Mouse (Mus musculus) lung, adult 18-20 months (tissue): ENCODE results near the gene Slc45a3.

Experiments
- DNase-seq, 2 experiments: peaks; one replicate each; pipeline ENCODE4 v3.0.0; 2022; ENCODE audit warnings: mixed read lengths in 2 of 2

Slc45a3 gene

DNA sequence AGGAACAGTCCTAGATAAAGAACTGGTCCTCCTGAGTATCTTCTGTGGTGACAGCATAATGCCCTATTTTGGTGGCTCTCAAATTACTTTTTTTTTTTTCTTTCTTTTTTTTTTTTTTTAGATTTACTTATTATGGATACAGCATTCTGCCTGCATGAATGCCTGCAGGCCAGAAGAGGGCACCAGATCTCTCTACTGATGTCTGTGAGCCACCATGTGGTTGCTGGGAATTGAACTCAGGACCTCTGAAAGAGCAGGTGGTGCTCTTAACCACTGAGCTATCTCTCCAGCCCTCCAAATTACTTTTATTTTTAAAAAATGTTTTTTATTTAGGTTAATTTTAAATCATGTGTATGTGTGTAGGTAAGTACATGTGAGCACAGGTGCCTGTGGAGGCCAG lies 37.7 kb downstream of the Slc45a3 start:
- DNase-seq = no peak

DNA sequence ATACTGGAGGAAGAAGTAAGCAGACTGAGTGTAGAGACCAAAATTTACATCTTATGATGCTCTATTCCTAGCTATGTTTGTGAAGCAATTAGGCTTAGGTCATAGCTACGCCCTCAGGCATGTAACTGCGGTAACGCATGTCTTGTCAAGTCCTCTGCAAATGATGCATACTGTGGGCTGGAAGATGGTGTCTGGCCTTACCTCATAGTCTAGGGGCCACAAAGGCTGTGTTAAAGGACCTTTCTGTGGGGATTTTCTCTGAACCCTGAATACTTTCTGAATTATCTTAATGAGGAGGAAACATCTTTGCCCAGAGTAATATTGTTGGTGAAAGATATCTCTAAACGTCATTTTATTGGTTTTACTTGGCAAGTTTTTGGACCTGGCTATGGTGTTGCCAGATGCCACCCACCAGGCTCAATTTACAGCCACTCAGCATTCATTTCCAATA lies 39.1 kb downstream of the Slc45a3 start:
- DNase-seq = no peak

- DNase-seq = no peak
Observed at GRCm38 (mm10) chr1:132003111-132003510, 40.3 kb downstream of the Slc45a3 start.

DNA sequence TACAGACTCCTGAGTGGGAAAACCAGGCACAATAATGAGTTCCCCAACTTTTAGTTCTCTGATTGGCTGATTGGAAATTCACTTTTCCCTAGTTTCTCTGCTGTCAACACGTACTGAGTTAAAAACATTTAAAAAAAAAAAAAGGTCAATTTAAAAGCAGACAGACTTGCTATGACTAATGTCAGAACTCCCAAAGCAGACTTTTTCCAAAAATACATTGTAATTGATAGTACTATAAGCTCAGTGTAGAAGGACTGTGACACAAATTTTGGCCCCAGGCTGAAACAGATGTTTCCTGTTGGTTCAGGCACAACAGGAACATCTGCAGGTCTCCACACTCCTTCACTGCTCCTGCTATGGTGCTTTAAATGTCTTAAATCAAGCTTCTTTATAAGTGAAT lies 41.0 kb downstream of the Slc45a3 start:
- DNase-seq = no peak

- DNase-seq = no peak
Observed at GRCm38 (mm10) chr1:132004574-132005180, 41.9 kb downstream of the Slc45a3 start.

- no peak for DNase-seq
Observed at GRCm38 (mm10) chr1:132005466-132005865, 42.7 kb downstream of the Slc45a3 start.

DNA sequence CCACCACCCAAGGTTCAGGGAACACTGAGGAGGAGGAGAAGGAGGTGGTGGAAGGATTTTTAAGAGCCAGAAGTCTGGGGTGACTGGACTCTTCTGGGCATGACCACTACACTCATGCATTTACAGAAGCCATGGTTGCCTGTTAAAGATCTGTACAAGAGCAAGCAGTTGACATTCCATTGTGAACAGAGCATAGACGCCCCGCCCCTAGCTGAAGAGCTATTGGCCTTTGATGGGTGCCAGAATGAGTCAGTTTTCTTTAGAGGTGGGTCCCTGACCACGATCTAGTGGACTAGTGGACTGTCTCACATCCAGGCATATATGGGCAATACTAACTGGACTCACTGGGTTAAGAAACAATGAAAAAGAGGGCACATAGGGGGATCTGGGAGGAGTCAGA lies 43.3 kb downstream of the Slc45a3 start:
- DNase-seq = peak; percentile 58 to 64

DNA sequence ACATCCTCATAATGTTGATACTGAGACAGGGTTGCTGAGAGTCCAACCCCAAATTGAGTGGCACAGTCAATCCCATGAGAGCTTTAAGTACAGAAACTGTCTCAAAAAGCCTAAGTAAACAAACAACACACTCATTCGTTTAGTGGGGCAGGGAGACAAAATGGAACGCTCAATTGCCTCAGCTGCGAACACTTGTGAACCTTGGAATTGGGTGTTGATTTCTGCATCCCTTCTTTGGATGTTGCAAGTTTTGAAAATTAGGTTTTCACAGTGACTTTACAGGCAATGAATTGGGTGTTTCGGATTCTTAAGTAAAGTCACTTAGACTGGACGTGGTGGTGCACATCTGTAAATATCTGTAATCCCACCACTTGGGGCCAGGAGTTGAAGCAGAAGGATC lies 44.0 kb downstream of the Slc45a3 start:
- peak in 1 of 2 experiments; percentile 32 for DNase-seq

- DNase-seq = peak; percentile 93 to 95
Observed at GRCm38 (mm10) chr1:132007282-132007815, 44.6 kb downstream of the Slc45a3 start, which contains the start of gene Elk4. Gene Elk4, plus strand, starts transcription at chr1:132007607.

- DNase-seq = peak; percentile 85 to 88
Observed at GRCm38 (mm10) chr1:132007828-132008827, 45.4 kb downstream of the Slc45a3 start.

- DNase-seq = no peak
Observed at GRCm38 (mm10) chr1:132008881-132009644, 46.3 kb downstream of the Slc45a3 start.

DNA sequence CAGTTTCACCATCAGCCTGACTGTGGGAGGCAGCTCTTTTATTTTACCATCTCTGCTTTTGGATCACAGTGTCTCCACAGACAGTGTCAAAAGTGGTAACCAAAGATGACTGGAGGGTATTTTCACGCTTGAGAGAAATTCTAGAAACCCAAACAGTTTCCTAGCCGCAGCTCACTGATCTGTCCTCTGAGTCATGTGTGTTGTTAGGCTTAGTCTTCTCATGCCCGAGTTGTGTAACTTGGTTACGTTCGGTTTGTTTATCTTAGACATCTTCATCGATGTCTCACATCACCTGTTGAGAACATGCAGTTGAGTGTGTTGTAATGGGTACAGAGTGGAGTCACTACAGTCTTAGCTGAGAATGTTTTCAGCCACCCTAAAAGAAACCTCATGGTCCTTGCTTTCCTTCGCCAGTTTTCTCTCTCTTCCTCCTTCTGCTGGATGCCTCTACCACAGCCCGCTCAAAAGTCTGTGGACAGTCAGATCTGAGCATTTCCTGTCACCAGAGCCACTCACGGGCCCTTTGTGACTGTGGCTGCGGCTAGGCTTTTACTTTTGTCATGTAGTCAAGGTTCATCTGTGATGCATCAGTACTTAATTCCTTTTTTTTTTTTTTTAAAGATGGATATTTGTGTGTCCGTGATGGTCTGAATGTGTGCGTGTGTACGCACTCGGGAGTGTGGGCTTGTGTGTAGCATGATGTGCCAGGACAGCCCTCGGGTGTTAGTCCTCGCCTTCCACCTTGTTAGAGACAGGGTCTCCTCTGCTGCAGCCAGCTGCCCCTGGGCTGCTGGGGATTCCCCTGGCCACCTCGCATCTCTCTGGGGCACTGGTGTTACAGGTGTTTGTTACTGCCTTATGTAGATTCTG lies 48.1 kb downstream of the Slc45a3 start:
- DNase-seq = peak; percentile 24 to 26

- DNase-seq = no peak
Observed at GRCm38 (mm10) chr1:132011785-132012184, 49.0 kb downstream of the Slc45a3 start.

- no peak for DNase-seq
Observed at GRCm38 (mm10) chr1:132012861-132013260, 50.1 kb downstream of the Slc45a3 start.

- no peak for DNase-seq
Observed at GRCm38 (mm10) chr1:132014800-132015199, 52.0 kb downstream of the Slc45a3 start.

DNA sequence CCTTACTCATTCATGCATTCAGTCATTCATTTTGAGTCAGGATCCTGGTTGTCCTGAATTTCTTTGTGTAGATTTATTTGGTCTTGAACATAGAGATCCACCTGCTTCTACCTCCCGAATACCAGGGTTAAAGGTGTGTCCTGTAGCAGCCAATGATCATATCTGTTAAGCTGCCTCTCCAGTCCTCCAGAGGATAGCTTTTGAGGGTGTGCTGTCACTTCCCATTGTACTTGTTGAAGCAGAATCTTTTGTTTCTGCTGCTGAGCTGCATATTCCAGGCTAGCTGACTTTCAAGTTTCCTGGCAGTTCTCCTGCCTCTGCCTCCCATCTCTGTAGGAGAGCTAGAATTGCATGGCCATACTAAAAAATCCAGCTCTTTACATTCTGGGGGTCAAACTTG lies 53.9 kb downstream of the Slc45a3 start:
- no peak for DNase-seq

DNA sequence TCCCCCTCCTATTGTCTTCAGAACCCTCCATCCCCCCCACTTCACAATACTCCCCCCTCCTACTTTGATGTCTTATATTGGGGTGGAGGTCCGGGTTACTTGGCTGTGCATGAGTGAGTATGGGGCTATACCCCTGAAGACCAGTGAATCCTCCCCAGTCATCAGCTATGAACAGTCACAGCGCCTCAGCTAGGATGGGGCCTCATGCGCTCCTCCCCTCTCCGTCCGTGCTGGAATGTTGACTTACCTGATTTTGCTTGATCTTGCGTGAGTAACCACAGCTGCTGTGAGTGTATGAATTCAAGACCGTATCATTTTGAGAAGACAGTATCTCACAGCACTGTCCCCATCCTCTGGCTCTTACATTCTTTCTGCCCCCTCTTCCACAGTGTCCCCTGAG lies 57.1 kb downstream of the Slc45a3 start:
- no peak for DNase-seq

- no peak for DNase-seq
Observed at GRCm38 (mm10) chr1:132022107-132022506, 59.3 kb downstream of the Slc45a3 start.

- DNase-seq = no peak
Observed at GRCm38 (mm10) chr1:132026925-132027646, 64.3 kb downstream of the Slc45a3 start.

GRCm38 (mm10) chr1:132027978-132028377 lies 65.2 kb downstream of the Slc45a3 start:
- DNase-seq = no peak

DNA sequence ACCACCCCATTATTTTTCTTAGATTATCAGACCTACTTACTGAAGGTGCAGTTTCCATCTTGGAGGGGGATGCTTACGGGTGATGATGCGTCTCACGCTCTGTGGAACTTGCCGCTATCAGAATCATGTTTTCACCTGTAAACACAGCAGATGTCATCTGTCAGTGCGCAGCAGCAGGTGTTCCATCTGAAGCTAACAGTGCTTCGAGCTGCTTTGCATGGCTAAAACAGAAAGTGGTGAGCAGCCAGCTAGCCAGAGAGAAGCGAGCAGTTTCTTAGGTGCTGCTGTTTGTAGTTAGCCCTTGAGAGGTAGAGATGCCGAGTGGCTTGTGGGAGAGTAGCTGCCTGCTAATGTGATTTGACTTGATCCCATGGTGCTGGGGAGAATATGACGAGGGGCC lies 65.6 kb downstream of the Slc45a3 start:
- no peak for DNase-seq
